Mouse (Mus musculus): ENCODE data around the gene Gm13285. TPM values are rescaled to one million over a fixed set of nuclear protein-coding genes. Genes with fewer than 3 reads are reported as not detected.
A peak's percentile ranks its signal among the peaks of the same experiment; 100 is the strongest.
"Not testable (repeated sequence)": the region's sequence is repeated elsewhere in the genome, so short reads cannot be mapped to it uniquely, and the experiment has no call there.

Gm13285 gene
- 0.18 and 0.88 TPM in 2 replicates for polyA plus RNA-seq (2016; fragmentation: Nextera tagmentation; extraction: Ambion mirVana)

- H3K9me3 ChIP-seq; H3K4me2 ChIP-seq; H3K4me3 ChIP-seq (replicated peaks); ATAC-seq (ENCODE audit: insufficient number of reproducible peaks, insufficient read depth, low FRiP score, low TSS enrichment, low read depth); H3K27ac ChIP-seq; H3K27me3 ChIP-seq; H3K4me1 ChIP-seq (replicated peaks); H3K36me3 ChIP-seq; H3K9ac ChIP-seq (replicated peaks): not testable (repeated sequence)
- WGBS = 11% methylated on average over 5 of the region's 7 CpGs
These were observed at the start of gene Gm13285 for GRCm38 (mm10) chr4:88799365-88799764. Gene Gm13285, plus strand, starts transcription at chr4:88799665.

GRCm38 (mm10) chr4:88749926-88750325, 49.5 kb upstream of the Gm13285 start:
- 25% methylated on average over 6 of the region's 6 CpGs for WGBS
- no peaks in the 10 kb centered on the region for H3K9me3 ChIP-seq
- no peaks in the 10 kb centered on the region for H3K36me3 ChIP-seq
- ATAC-seq (ENCODE audit: insufficient number of reproducible peaks, insufficient read depth, low FRiP score, low TSS enrichment, low read depth) = no peak
- H3K4me1 ChIP-seq (replicated peaks) = peaks cover 17% of the 10 kb centered on the region
- no peak overlapping the region for H3K9ac ChIP-seq (replicated peaks)
- no peak overlapping the region for H3K4me3 ChIP-seq (replicated peaks)
- peaks cover 5% of the 10 kb centered on the region for H3K27me3 ChIP-seq
- no peak overlapping the region for H3K27ac ChIP-seq
- H3K4me2 ChIP-seq = no peak overlapping the region

- H3K4me1 ChIP-seq (replicated peaks); H3K9me3 ChIP-seq; H3K27ac ChIP-seq; H3K4me3 ChIP-seq (replicated peaks); ATAC-seq (ENCODE audit: insufficient number of reproducible peaks, insufficient read depth, low FRiP score, low TSS enrichment, low read depth); H3K36me3 ChIP-seq; H3K27me3 ChIP-seq; H3K4me2 ChIP-seq; H3K9ac ChIP-seq (replicated peaks): not testable (repeated sequence)
- whole genome bisulfite sequencing = 79% methylated on average over 15 of the region's 15 CpGs
These were observed 44.6 kb upstream of the Gm13285 start, which contains the start of gene Gm13271 for GRCm38 (mm10) chr4:88754818-88755340. Gene Gm13271, plus strand, starts transcription at chr4:88754868.

GRCm38 (mm10) chr4:88756581-88757513, 42.6 kb upstream of the Gm13285 start:
- not testable (repeated sequence) for H3K36me3 ChIP-seq; H3K4me1 ChIP-seq (replicated peaks); ATAC-seq (ENCODE audit: insufficient number of reproducible peaks, insufficient read depth, low FRiP score, low TSS enrichment, low read depth); H3K27me3 ChIP-seq; H3K9me3 ChIP-seq
- H3K4me2 ChIP-seq = peak overlapping the region; percentile 70
- H3K9ac ChIP-seq (replicated peaks) = peak overlapping the region; percentile 59
- H3K27ac ChIP-seq = peak overlapping the region; percentile 96
- H3K4me3 ChIP-seq (replicated peaks) = peak overlapping the region; percentile 52
- WGBS = 11% methylated on average over 29 of the region's 31 CpGs

- Histone ChIP-seq H3K9ac (replicated peaks) (peak overlapping the region; percentile 59; the same call in 1 of the 2 replicates), H3K4me3 (replicated peaks) (peak overlapping the region; percentile 52), H3K4me2 (peak overlapping the region; percentile 70), H3K27ac (peak overlapping the region; percentile 96)
- ATAC-seq (ENCODE audit: insufficient number of reproducible peaks, insufficient read depth, low FRiP score, low TSS enrichment, low read depth) = peak; percentile 100
- not testable (repeated sequence) for H3K9me3 ChIP-seq; H3K36me3 ChIP-seq; H3K4me1 ChIP-seq (replicated peaks); H3K27me3 ChIP-seq
- WGBS = under 1% methylated on average over 21 of the region's 21 CpGs
These were observed 41.8 kb upstream of the Gm13285 start for GRCm38 (mm10) chr4:88757628-88758031.

- not testable (repeated sequence) for H3K4me2 ChIP-seq; H3K27me3 ChIP-seq; H3K4me1 ChIP-seq (replicated peaks); H3K27ac ChIP-seq; H3K9me3 ChIP-seq; ATAC-seq (ENCODE audit: insufficient number of reproducible peaks, insufficient read depth, low FRiP score, low TSS enrichment, low read depth); H3K36me3 ChIP-seq; H3K4me3 ChIP-seq (replicated peaks); H3K9ac ChIP-seq (replicated peaks)
- WGBS = 88% methylated on average over 9 of the region's 9 CpGs
These were observed 40.7 kb upstream of the Gm13285 start for GRCm38 (mm10) chr4:88758751-88759150.

- not testable (repeated sequence) for H3K9me3 ChIP-seq; H3K27me3 ChIP-seq; H3K4me1 ChIP-seq (replicated peaks); H3K36me3 ChIP-seq; ATAC-seq (ENCODE audit: insufficient number of reproducible peaks, insufficient read depth, low FRiP score, low TSS enrichment, low read depth)
- Histone ChIP-seq H3K9ac (replicated peaks) (0 out of 2 replicates have a peak within 1 kb of the TSS, but pooled peaks have one; percentile 34), H3K4me2 (peak within 1 kb of the TSS; percentile 50), H3K27ac (peak within 1 kb of the TSS; percentile 72; the same call in 1 of the 2 replicates), H3K4me3 (replicated peaks) (peak within 1 kb of the TSS; percentile 34)
- WGBS = 29% methylated on average over 7 of the region's 14 CpGs
These were observed 39.7 kb upstream of the Gm13285 start, which contains the start of gene Gm13283 for GRCm38 (mm10) chr4:88759610-88760268. Gene Gm13283, plus strand, starts transcription at chr4:88760119.

- ATAC-seq (ENCODE audit: insufficient number of reproducible peaks, insufficient read depth, low FRiP score, low TSS enrichment, low read depth); H3K36me3 ChIP-seq; H3K9me3 ChIP-seq; H3K4me1 ChIP-seq (replicated peaks); H3K27me3 ChIP-seq: not testable (repeated sequence)
- Histone ChIP-seq H3K4me2 (peak overlapping the region; percentile 50), H3K27ac (peak overlapping the region; percentile 72; the same call in 1 of the 2 replicates), H3K4me3 (replicated peaks) (peak overlapping the region; percentile 34), H3K9ac (replicated peaks) (0 out of 2 replicates have a peak overlapping the region, but pooled peaks have one; percentile 34)
- WGBS = under 1% methylated on average over 23 of the region's 28 CpGs
These were observed 39.0 kb upstream of the Gm13285 start for GRCm38 (mm10) chr4:88760431-88760830.

- not testable (repeated sequence) for H3K4me3 ChIP-seq (replicated peaks); H3K4me2 ChIP-seq; H3K36me3 ChIP-seq; H3K27me3 ChIP-seq; H3K9ac ChIP-seq (replicated peaks); ATAC-seq (ENCODE audit: insufficient number of reproducible peaks, insufficient read depth, low FRiP score, low TSS enrichment, low read depth); H3K4me1 ChIP-seq (replicated peaks); H3K27ac ChIP-seq; H3K9me3 ChIP-seq
- 68% methylated on average over 6 of the region's 8 CpGs for WGBS
These were observed 37.7 kb upstream of the Gm13285 start for GRCm38 (mm10) chr4:88761776-88762175.

GRCm38 (mm10) chr4:88762341-88762740, 37.1 kb upstream of the Gm13285 start:
- not testable (repeated sequence) for H3K4me1 ChIP-seq (replicated peaks); H3K36me3 ChIP-seq; H3K27me3 ChIP-seq; H3K9me3 ChIP-seq; H3K9ac ChIP-seq (replicated peaks); H3K27ac ChIP-seq; ATAC-seq (ENCODE audit: insufficient number of reproducible peaks, insufficient read depth, low FRiP score, low TSS enrichment, low read depth); H3K4me3 ChIP-seq (replicated peaks)
- 0 out of 2 replicates have a peak overlapping the region, but pooled peaks have one; percentile 45 for H3K4me2 ChIP-seq
- 55% methylated on average over 9 of the region's 9 CpGs for WGBS

Measured in limb, embryonic 12.5 days (tissue).